Mouse (Mus musculus): ENCODE results near the gene Tceanc. TPM values are rescaled to one million over a fixed set of nuclear protein-coding genes. Genes with fewer than 3 reads are reported as not detected.

The Tceanc gene
- total and polyA plus RNA-seq, 2 experiments from 2014 or later = 3.0 to 4.6 TPM

GRCm38 (mm10) chrX:166512071-166512470 is 6.3 kb downstream of the Tceanc start:
- WGBS = 88% methylated on average over 4 of the region's 4 CpGs

GRCm38 (mm10) chrX:166511107-166511506 is 7.3 kb downstream of the Tceanc start:
- H3K4me3 ChIP-seq (ENCODE audit: low read depth, low read length) = no peak overlapping the region
- no peak for ATAC-seq
- H3K4me1 ChIP-seq (ENCODE audit: insufficient read depth) = peaks cover 5% of the 10 kb centered on the region; the same call in 1 of the 2 replicates
- H3K4me2 ChIP-seq (ENCODE audit: low read depth) = no peak overlapping the region
- H3K27ac ChIP-seq (ENCODE audit: low read depth, low read length) = no peak overlapping the region
- H3K9ac ChIP-seq = no peak overlapping the region
- no peak for DNase-seq
- no peaks in the 10 kb centered on the region for H3K36me3 ChIP-seq (ENCODE audit: insufficient read depth)
- no peaks in the 10 kb centered on the region for H3K9me3 ChIP-seq (ENCODE audit: low read length)
- TF ChIP-seq CTCF (IDR thresholded peaks at IDR 0.05; ENCODE audit: low read depth) = no peak
- H3K27me3 ChIP-seq (ENCODE audit: insufficient read depth, low read length) = no peaks in the 10 kb centered on the region

More at GRCm38 (mm10) chrX:166512071-166512470, 6.3 kb downstream of the Tceanc start:
- H3K9ac ChIP-seq = no peak overlapping the region
- no peak overlapping the region for H3K4me3 ChIP-seq (ENCODE audit: low read depth, low read length)
- no peaks in the 10 kb centered on the region for H3K36me3 ChIP-seq (ENCODE audit: insufficient read depth)
- H3K4me2 ChIP-seq (ENCODE audit: low read depth) = no peak overlapping the region
- H3K27ac ChIP-seq (ENCODE audit: low read depth, low read length) = no peak overlapping the region
- H3K9me3 ChIP-seq (ENCODE audit: low read length) = no peaks in the 10 kb centered on the region
- DNase-seq (no peak), ATAC-seq (no peak)
- no peaks in the 10 kb centered on the region for H3K27me3 ChIP-seq (ENCODE audit: insufficient read depth, low read length)
- TF ChIP-seq CTCF (IDR thresholded peaks at IDR 0.05; ENCODE audit: low read depth) = no peak
- peaks cover 5% of the 10 kb centered on the region; the same call in 1 of the 2 replicates for H3K4me1 ChIP-seq (ENCODE audit: insufficient read depth)

DNA sequence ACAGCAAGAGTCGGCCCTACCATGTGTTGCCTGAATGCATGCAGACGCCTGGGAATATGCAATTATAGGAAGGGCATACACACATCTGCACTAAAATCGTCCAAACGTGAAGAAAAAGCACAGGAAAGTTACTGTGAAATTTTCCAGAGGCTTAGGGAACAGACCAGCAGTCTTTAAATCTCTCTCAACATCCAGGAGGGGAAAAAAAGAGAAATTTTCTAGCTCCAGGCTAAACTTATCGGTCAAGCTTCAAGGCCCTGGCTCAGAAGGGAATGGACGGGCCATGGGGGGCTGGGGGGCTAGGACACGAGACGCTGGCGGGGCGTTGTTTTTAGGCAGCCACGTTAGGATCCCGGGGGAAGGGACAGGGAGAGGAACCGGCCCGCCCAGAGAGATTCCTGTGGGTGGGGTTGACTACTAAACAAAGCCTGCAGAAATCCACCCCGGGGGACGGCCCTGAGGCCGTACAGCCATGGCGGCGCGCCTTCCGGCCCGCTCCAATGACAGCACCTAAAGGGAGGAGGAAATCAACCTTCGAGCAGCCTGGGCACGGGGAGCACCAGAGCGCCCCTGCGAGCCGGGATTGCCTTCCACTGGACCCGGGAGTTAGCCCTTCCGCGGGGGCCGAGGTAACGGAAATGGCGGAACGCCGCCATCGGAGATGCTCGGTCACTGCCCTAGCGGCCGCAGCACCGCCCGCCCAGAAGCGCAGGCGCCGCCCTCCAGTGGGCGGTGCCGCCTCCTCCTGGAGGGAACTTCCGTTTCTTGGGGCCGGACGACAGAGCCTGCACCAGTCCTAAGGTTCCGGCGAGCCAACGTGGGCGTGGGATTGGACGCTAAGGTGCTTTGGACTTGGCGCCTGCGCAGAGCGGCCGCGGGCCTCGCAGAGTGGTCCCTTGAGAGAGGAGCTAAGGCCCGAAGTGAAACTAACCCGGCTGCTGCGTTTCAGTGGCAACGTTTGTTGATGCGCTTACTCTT is 8.3 kb downstream of the Tceanc start:
- peak; percentile 98 for ATAC-seq

DNA sequence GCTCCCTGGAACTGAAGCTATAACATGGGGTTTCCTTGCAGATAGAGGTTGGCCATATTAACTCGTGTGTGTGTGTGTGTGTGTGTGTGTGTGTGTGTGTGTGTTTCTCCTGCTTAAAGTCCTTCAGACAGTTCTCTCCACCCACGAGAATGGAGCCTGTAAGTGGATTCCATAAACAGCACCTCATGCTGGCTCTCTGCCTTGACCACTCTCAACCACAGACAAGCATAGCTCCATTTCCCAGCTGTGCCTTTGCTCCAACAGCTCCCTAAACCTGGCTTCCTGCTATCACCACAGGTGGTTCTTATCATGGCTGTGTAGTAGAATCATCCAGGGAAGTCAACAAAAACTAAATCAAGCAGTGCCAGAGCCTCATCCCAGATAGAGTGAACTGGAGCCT is 13.9 kb downstream of the Tceanc start:
- H3K9ac ChIP-seq = no peak overlapping the region
- H3K27me3 ChIP-seq (ENCODE audit: insufficient read depth, low read length) = no peaks in the 10 kb centered on the region
- H3K27ac ChIP-seq (ENCODE audit: low read depth, low read length) = no peak overlapping the region
- DNase-seq = no peak
- H3K9me3 ChIP-seq (ENCODE audit: low read length) = no peaks in the 10 kb centered on the region
- no peak overlapping the region for H3K4me3 ChIP-seq (ENCODE audit: low read depth, low read length)
- 61% methylated on average over 2 of the region's 2 CpGs for WGBS
- no peak for ATAC-seq
- peaks cover 2% of the 10 kb centered on the region; the same call in 1 of the 2 replicates for H3K4me1 ChIP-seq (ENCODE audit: insufficient read depth)
- TF ChIP-seq CTCF (IDR thresholded peaks at IDR 0.05; ENCODE audit: low read depth) = no peak
- H3K4me2 ChIP-seq (ENCODE audit: low read depth) = no peak overlapping the region
- no peaks in the 10 kb centered on the region for H3K36me3 ChIP-seq (ENCODE audit: insufficient read depth)

More for the DNA sequence above, 8.3 kb downstream of the Tceanc start:
- Histone ChIP-seq H3K4me1 (ENCODE audit: insufficient read depth) (peaks cover 5% of the 10 kb centered on the region; the same call in 1 of the 2 replicates), H3K36me3 (ENCODE audit: insufficient read depth) (no peaks in the 10 kb centered on the region), H3K4me2 (ENCODE audit: low read depth) (peak overlapping the region; percentile 45), H3K9me3 (ENCODE audit: low read length) (no peaks in the 10 kb centered on the region), H3K9ac (peak overlapping the region; percentile 78), H3K27me3 (ENCODE audit: insufficient read depth, low read length) (no peaks in the 10 kb centered on the region), H3K27ac (ENCODE audit: low read depth, low read length) (peak overlapping the region; percentile 96), H3K4me3 (ENCODE audit: low read depth, low read length) (peak overlapping the region; percentile 51)
- WGBS = 34% methylated on average over 60 of the region's 65 CpGs
- TF ChIP-seq CTCF (IDR thresholded peaks at IDR 0.05; ENCODE audit: low read depth) = peak; percentile 56
- peak; percentile 93 for DNase-seq

DNA sequence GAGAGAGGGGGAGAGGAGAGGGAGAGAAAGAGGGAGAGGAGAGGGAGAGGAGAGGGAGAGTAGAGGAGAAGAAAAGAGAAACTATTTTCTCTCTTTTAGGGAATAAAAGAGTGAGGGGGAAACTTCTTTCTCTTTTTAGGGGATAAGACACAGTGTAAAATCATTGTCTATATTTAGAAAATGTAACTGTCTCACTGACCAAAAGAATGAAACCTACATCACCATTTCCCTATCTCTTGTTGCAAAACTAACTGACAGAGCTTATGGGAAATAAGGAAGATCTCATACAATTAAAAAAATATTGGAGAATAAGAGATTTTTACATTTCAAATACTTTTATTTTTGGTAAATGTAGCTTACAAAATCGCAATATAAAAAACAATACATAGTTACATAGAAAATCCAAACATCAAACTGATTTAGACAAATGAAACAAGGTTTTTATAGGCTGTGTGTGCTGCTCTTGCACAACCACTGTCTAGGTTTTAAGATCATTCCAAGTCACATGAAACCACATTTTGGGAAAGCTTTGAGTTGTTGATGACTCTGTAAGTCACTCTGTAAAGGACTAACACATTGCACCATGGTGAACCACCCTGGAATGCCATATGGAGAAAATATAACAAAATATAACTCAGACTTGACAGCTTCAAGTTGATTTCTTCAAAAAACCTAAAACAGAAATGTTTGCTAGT is 18.7 kb downstream of the Tceanc start:
- H3K4me1 ChIP-seq (ENCODE audit: insufficient read depth) = no peaks in the 10 kb centered on the region
- H3K4me3 ChIP-seq (ENCODE audit: low read depth, low read length) = no peak overlapping the region
- H3K27me3 ChIP-seq (ENCODE audit: insufficient read depth, low read length) = no peaks in the 10 kb centered on the region
- no peak for ATAC-seq
- H3K36me3 ChIP-seq (ENCODE audit: insufficient read depth) = no peaks in the 10 kb centered on the region
- H3K27ac ChIP-seq (ENCODE audit: low read depth, low read length) = no peak overlapping the region
- H3K9me3 ChIP-seq (ENCODE audit: low read length) = no peaks in the 10 kb centered on the region
- TF ChIP-seq CTCF (IDR thresholded peaks at IDR 0.05; ENCODE audit: low read depth) = no peak
- H3K9ac ChIP-seq = no peak overlapping the region
- H3K4me2 ChIP-seq (ENCODE audit: low read depth) = no peak overlapping the region
- 74% methylated on average over 1 of the region's 1 CpGs for WGBS
- no peak for DNase-seq

GRCm38 (mm10) chrX:166497771-166498170 is 20.6 kb downstream of the Tceanc start:
- no peaks in the 10 kb centered on the region for H3K9me3 ChIP-seq (ENCODE audit: low read length)
- TF ChIP-seq CTCF (IDR thresholded peaks at IDR 0.05; ENCODE audit: low read depth) = no peak
- H3K27ac ChIP-seq (ENCODE audit: low read depth, low read length) = no peak overlapping the region
- H3K4me1 ChIP-seq (ENCODE audit: insufficient read depth) = no peaks in the 10 kb centered on the region
- H3K9ac ChIP-seq = no peak overlapping the region
- H3K4me2 ChIP-seq (ENCODE audit: low read depth) = no peak overlapping the region
- no peaks in the 10 kb centered on the region for H3K36me3 ChIP-seq (ENCODE audit: insufficient read depth)
- no peak overlapping the region for H3K4me3 ChIP-seq (ENCODE audit: low read depth, low read length)
- 39% methylated on average over 4 of the region's 4 CpGs for WGBS
- no peak for ATAC-seq
- peak; percentile 14 for DNase-seq
- no peaks in the 10 kb centered on the region for H3K27me3 ChIP-seq (ENCODE audit: insufficient read depth, low read length)

DNA sequence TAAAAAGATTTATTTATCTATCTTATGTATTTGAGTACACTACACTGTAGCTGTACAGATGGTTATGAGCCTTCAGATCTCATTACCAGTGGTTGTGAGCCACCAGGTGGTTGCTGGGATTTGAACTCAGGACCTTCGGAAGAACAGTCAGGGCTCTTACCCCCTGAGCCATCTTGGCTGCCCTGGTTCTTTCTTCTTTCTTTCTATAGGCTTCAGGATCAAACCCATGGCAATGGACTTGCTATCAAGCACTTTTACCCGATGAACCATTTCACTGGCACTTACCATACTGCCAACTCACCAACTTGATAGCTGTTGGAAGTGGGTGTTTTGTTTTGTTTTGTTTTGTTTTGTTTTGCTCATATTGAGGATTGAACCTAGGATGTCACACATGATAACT is 23.3 kb downstream of the Tceanc start:
- TF ChIP-seq CTCF (IDR thresholded peaks at IDR 0.05; ENCODE audit: low read depth) = no peak
- H3K36me3 ChIP-seq (ENCODE audit: insufficient read depth) = no peaks in the 10 kb centered on the region
- WGBS = 85% methylated on average over 2 of the region's 2 CpGs
- ATAC-seq (no peak), DNase-seq (no peak)
- no peak overlapping the region for H3K4me3 ChIP-seq (ENCODE audit: low read depth, low read length)
- no peak overlapping the region for H3K4me2 ChIP-seq (ENCODE audit: low read depth)
- no peaks in the 10 kb centered on the region for H3K27me3 ChIP-seq (ENCODE audit: insufficient read depth, low read length)
- H3K9ac ChIP-seq = no peak overlapping the region
- H3K4me1 ChIP-seq (ENCODE audit: insufficient read depth) = no peaks in the 10 kb centered on the region
- no peak overlapping the region for H3K27ac ChIP-seq (ENCODE audit: low read depth, low read length)
- H3K9me3 ChIP-seq (ENCODE audit: low read length) = no peaks in the 10 kb centered on the region

All from forebrain, postnatal 0 days (tissue).